Mouse (Mus musculus): ENCODE data around the gene Eno3. TPM values are rescaled to one million over a fixed set of nuclear protein-coding genes. Genes with fewer than 3 reads are reported as not detected.

Eno3 gene
- total RNA-seq, 2 experiments from 2014 or later: 9.8 to 10.6 TPM

GRCm38 (mm10) chr11:70706127-70706526 lies 49.1 kb downstream of the Eno3 start:
- no peak for TF ChIP-seq CTCF (IDR thresholded peaks at IDR 0.05)

GRCm38 (mm10) chr11:70711026-70711425 lies 54.0 kb downstream of the Eno3 start:
- Histone ChIP-seq H3K4me3 (no peak overlapping the region), H3K27ac (no peak overlapping the region)
- peak in 1 of 2 experiments; percentile 25 for DNase-seq (ENCODE audit: extremely low spot score in 1 of 2, low spot score in 2 of 2)
- TF ChIP-seq CTCF (IDR thresholded peaks at IDR 0.05): no peak
- intact Hi-C loops (cut with DNase I): loop anchor here (5.0 kb wide), 1 partner anchor 39 kb away; no protein-coding TSS in a partner anchor

More at GRCm38 (mm10) chr11:70706127-70706526, 49.1 kb downstream of the Eno3 start:
- Histone ChIP-seq H3K4me3 (no peak overlapping the region), H3K27ac (no peak overlapping the region)
- no peak for DNase-seq (ENCODE audit: extremely low spot score in 1 of 2, low spot score in 2 of 2)
- intact Hi-C loops (cut with DNase I): no loop called here

Small RNA genes lying within 50 kb of the gene (microRNA-seq; reads per million reads assigned to microRNA genes)
- 0 to 0.24 reads per million in 2 experiments for gene Mir6925

Other genes with a start within 250 kb of the Eno3 start
- gene Pelp1, start 247.2 kb upstream of the Eno3 start, total RNA-seq (2021): 10 to 100 TPM; 34.6 to 36.2 TPM
- 10 to 100 TPM; 74.3 to 86.0 TPM for gene Arrb2, start 224.6 kb upstream of the Eno3 start, total RNA-seq (2021)
- gene Med11, start 205.3 kb upstream of the Eno3 start, total RNA-seq (2021): 10 to 100 TPM; 13.2 to 14.8 TPM
- under 1 TPM; 0.36 to 0.44 TPM for gene Zmynd15, start 197.8 kb upstream of the Eno3 start, total RNA-seq (2021)
- gene Cxcl16, start 197.2 kb upstream of the Eno3 start, total RNA-seq (2021): 1 to 10 TPM; 1.2 to 1.4 TPM
- gene Tm4sf5, start 152.0 kb upstream of the Eno3 start, total RNA-seq (2021): 1 to 10 TPM in 1 of 2 experiments, not detected in 1; 1.1 TPM
- gene Vmo1, start 142.6 kb upstream of the Eno3 start, total RNA-seq (2021): not detected
- gene Gltpd2, start 138.0 kb upstream of the Eno3 start, total RNA-seq (2021): not detected
- gene Psmb6, start 131.8 kb upstream of the Eno3 start, total RNA-seq (2021): 100 to 1,000 TPM; 164 to 169 TPM
- gene Gm40193, start 124.3 kb upstream of the Eno3 start, total RNA-seq (2021): not detected
- gene Pld2, start 117.1 kb upstream of the Eno3 start, total RNA-seq (2021): 10 to 100 TPM; 12.8 to 13.6 TPM
- gene Mink1, start 94.3 kb upstream of the Eno3 start, total RNA-seq (2021): 100 to 1,000 TPM; 411 to 445 TPM
- gene 4930544D05Rik, start 41.4 kb upstream of the Eno3 start, total RNA-seq (2021): under 1 TPM; 0.61 TPM
- gene Chrne, start 38.0 kb upstream of the Eno3 start, total RNA-seq (2021): not detected
- gene Gp1ba, start 18.1 kb upstream of the Eno3 start, total RNA-seq (2021): not detected
- gene Rnf167, start 10.0 kb upstream of the Eno3 start, total RNA-seq (2021): 10 to 100 TPM; 81.7 to 86.9 TPM
- gene Slc25a11, start 9.7 kb upstream of the Eno3 start, total RNA-seq (2021): 100 to 1,000 TPM; 107 to 117 TPM
- gene Pfn1, start 2.6 kb upstream of the Eno3 start, total RNA-seq (2021): 100 to 1,000 TPM; 207 to 224 TPM
- gene Spag7, start 12.2 kb downstream of the Eno3 start, total RNA-seq (2021): 10 to 100 TPM; 52.2 to 56.7 TPM
- 100 to 1,000 TPM; 238 to 261 TPM for gene Camta2, start 30.9 kb downstream of the Eno3 start, total RNA-seq (2021)
- gene Inca1, start 43.0 kb downstream of the Eno3 start, total RNA-seq (2021): 1 to 10 TPM; 1.8 to 3.0 TPM
- 10 to 100 TPM; 58.1 to 60.7 TPM for gene Kif1c, start 43.3 kb downstream of the Eno3 start, total RNA-seq (2021)
- gene Zfp3, start 107.0 kb downstream of the Eno3 start, total RNA-seq (2021): 10 to 100 TPM; 18.2 to 19.5 TPM
- gene Scimp, start 155.4 kb downstream of the Eno3 start, total RNA-seq (2021): not detected
- 100 to 1,000 TPM; 125 to 132 TPM for gene Rabep1, start 187.6 kb downstream of the Eno3 start, total RNA-seq (2021)